Mouse (Mus musculus): ENCODE results near the gene Ubc.

DNA sequence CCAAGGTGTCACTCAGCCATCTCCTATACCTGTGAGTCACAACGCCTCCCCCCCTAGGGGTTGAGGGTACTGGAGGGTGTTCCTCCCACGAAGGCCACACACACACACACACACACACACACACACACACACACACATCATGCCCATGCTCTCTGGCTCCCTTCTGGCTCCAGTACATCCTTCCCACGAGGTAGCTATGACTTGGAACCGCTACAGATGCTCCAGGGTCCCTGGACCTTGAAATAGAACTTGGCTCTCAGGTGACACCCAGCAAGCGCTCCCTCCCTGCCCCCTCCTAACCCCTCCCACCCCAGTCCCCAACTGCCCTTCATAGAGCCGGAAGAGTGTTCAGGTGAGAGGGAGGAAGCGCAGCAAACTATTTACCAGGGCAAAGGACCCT is 34.4 kb downstream of the Ubc start:
- TF ChIP-seq CTCF (IDR thresholded peaks at IDR 0.05; ENCODE audit: low read depth, low read length) (no peak), POLR2A (IDR thresholded peaks at IDR 0.05; ENCODE audit: borderline replicate concordance, low read depth, low read length) (no peak)
